Mouse (Mus musculus): ENCODE data around the gene Alg9.

The Alg9 gene

GRCm38 (mm10) chr9:50855133-50855766, 80.4 kb downstream of the Alg9 start:
- DNase-seq = no peak

DNA sequence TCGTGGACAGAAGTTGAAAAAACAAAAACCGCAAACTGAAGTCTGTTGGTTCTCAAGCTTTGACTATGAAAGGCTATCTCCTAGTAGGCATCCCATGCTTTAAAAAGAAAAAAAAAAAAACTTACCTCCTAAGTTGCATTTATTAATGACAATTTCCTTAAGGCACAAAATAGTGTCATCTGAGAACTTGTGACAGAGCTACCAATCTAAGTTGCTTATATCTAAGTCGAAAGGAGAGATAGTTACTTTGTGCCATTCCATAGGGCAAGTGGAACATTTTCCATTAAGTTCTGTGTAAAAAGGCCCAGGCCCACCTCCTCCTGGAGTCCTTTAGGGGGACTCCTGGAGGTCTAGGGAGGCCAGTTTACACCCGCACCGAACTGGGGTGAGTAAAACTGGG, 81.0 kb downstream of the Alg9 start:
- no peak for DNase-seq

- DNase-seq = peak; percentile 92
These were observed 81.7 kb downstream of the Alg9 start for GRCm38 (mm10) chr9:50856341-50857081.

GRCm38 (mm10) chr9:50857082-50857641, 82.3 kb downstream of the Alg9 start:
- DNase-seq = no peak

GRCm38 (mm10) chr9:50858681-50859080, 83.9 kb downstream of the Alg9 start:
- no peak for DNase-seq

DNA sequence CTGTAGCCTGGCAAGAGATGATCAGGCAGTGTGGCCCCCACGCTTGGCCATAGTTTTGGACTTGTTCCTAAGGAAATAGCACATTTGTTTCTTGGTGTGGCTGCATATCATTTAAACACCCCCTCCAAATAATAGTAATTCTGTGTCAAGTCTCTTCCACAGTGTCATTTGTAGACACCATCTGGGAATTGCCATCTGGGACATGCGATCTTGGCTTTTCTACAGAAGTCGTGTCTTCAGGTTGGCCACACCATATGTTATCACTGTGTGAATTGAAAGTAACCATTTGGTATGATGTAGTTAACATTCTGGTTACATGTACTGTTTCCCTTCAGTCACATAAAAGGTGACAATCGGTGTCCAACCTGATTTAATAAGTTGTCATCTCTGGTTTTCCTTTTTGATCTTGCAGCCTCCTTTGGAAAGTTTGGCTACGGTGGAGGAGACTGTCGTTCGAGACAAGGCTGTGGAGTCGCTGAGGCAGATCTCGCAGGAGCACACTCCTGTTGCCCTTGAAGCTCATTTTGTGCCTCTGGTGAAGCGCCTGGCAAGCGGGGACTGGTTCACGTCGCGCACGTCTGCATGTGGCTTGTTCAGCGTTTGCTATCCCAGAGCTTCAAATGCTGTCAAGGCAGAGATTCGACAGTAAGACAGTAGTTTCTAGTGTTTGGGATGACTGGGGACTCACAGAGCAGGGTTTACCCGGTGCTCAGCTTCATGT, 86.5 kb downstream of the Alg9 start:
- DNase-seq = no peak

- no peak for DNase-seq
These were observed 89.0 kb downstream of the Alg9 start for GRCm38 (mm10) chr9:50863824-50864223.

GRCm38 (mm10) chr9:50864877-50865276, 90.1 kb downstream of the Alg9 start:
- no peak for DNase-seq

GRCm38 (mm10) chr9:50865803-50866202, 91.0 kb downstream of the Alg9 start:
- DNase-seq = no peak

DNA sequence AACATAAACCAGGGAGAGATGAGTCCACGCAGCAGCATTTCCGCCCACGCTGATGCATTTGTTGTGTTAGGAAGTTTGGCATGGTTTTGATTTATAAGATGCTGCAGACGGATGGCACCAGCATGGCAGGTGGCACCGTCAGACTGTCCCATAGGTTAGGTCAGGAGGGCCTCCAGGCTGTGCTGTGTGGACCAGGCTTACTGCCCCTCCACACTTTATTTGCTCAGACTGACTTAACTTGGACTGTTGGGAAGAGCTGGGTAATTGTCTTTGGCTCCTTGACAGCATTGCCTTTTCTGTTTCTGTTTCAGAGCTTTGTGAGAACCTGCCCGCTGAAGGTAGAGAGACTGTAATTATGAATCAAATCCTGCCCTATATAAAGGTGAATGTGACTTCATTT, 92.2 kb downstream of the Alg9 start:
- DNase-seq = no peak

DNA sequence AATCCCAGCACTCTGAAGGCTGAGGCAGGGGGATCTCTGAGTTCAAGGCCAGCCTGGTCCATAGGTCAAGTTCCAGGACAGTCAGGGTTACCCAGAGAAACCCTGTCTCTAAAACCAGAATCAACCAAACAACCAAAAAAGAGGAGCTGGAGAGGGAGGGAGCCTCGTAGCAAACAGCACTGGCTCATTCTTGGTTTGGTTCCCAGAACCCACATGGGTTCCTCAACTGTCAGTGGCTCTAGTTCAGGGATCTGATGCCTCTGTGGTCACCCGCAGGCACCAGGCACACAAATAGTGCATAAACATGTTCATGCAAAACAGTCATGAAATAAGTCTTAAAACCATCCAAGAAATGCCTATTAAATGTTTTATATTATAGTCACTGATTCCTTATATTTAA, 93.4 kb downstream of the Alg9 start:
- no peak for DNase-seq

GRCm38 (mm10) chr9:50873210-50873609, 98.4 kb downstream of the Alg9 start:
- no peak for DNase-seq

DNA sequence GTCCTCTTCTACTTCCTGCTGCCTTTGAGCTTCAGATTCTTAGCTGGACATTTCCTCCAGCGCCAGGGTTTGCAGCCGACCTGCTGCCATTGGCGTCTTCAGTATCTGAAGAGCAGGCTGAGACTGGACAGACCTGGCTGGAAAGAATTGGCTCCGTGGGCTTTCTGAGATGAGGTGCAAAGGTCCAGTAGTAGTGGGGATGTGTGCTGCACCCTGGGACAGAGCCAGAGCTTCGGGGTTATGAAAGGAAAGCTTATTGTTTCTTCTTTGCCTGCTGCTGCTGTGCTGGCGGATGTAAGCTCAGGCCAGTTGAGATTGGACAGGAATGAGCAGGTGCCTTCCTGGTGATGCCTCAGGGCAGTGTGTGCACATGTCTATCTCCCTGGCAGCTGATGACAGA, 99.2 kb downstream of the Alg9 start:
- DNase-seq = no peak

- no peak for DNase-seq
These were observed 100.7 kb downstream of the Alg9 start for GRCm38 (mm10) chr9:50875470-50875869.

- no peak for DNase-seq
These were observed 101.5 kb downstream of the Alg9 start for GRCm38 (mm10) chr9:50876287-50876686.

- DNase-seq = no peak
These were observed 102.6 kb downstream of the Alg9 start for GRCm38 (mm10) chr9:50877431-50877830.

GRCm38 (mm10) chr9:50882183-50882582, 107.4 kb downstream of the Alg9 start:
- peak in 1 of 2 experiments; percentile 28 for DNase-seq

DNA sequence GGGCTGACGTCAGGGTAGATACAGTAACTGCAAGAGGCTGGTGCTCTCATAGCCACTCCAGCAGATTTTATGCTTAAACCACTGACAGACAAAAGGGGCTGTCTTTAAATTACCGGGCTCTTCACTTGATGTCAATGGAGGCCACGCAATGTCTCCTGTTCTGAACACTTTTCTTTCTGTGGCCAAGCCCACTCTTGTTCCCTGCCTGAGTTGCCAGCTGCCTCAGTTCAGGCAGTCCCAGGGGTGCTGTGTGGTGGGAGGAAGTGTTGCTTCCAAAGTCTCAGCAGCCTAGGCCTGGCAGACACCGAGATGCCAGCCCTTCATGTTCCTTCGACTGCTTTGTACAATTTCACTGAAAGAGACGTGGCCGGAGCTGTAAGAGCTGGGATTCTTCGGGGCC, 109.3 kb downstream of the Alg9 start:
- no peak for DNase-seq

- peak; percentile 66 to 91 for DNase-seq
These were observed 110.2 kb downstream of the Alg9 start for GRCm38 (mm10) chr9:50884741-50885599.

- DNase-seq = no peak
These were observed 110.8 kb downstream of the Alg9 start for GRCm38 (mm10) chr9:50885600-50885987.

DNA sequence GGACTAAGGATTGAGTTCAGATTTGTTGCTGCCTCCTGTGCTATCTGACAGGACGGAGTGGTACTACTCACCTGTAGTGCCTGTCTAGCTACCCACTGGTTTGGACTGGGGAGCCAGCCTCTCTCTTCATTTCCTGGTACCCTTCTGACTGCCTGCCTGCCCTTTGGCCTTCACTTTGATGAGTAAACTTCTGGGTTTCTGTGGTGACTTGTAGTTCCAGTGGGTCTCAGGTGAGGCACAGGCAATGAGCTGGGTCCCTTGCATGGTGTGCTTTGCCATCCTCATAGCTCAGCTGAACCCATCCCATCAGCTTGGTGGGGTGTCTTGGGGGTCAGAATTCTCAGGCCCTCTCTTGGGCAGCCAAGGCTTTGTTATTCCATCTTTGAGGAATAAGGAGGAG, 112.1 kb downstream of the Alg9 start:
- no peak for DNase-seq

DNA sequence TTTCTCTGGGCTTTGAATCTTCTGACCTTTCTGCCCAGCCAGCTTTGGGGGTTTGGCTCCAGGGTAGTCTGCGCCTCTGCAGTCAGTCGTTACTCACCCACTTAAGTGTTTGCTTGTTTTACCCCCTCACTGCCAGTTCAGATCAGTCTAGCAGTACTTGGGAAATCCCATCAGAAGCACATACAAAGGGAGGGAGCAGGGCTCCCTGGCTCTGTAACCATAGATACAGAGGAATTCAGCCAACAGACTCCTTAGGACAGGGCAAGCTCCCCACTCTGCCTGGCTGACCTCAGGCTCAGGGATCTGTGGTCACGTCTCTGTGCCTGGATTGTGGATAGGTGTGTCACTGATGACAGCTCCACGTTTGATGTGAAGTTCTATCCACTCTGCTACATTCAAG, 112.5 kb downstream of the Alg9 start:
- DNase-seq = peak; percentile 49 to 74

DNA sequence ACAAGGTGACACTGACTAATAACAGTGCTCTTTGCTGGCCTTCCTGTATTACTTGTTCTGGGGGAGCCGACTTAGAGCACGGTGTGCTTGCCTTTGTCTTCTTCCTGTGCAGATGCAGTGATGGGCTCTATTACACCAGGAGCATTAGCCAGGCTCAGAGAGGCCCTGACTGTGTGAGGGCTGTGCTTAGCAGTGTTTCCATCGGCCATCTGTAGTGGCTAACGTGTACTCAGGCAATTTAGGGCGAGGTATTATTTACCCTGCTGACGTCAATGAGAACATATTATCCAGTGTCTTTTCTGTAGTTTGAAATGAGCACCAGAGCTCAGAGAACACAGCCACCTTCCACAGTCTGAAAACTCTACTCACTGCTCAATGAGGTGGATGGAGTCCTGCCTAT, 114.4 kb downstream of the Alg9 start:
- no peak for DNase-seq

Measured in lung, adult 18-20 months (tissue).